Mouse (Mus musculus) liver, postnatal 0 days (tissue): ENCODE measurements around the gene Kbtbd3. TPM values are rescaled to one million over a fixed set of nuclear protein-coding genes. Genes with fewer than 3 reads are reported as not detected.

Experiments used
- ATAC-seq: fragments of 200-750 bp; cut with Nextera tagmentation; 2 replicates; pipeline ENCODE4 v1.8.0; 2017; ENCODE audit warnings: mild to moderate bottlenecking, moderate library complexity
- DNase-seq: peaks from one replicate; pipeline ENCODE4 v3.0.0-alpha.2; 2016
- H3K27ac ChIP-seq: fragments of 300-500 bp; sonication (generic); 2 replicates; pipeline ENCODE4 v1.5.1; 2014; ENCODE audit warnings: antibody characterized with exemption, moderate library complexity, mild to moderate bottlenecking, low read depth
- H3K27me3 ChIP-seq: fragments of 300-500 bp; sonication (generic); 2 replicates; pipeline ENCODE4 v1.6.1; 2014; ENCODE audit warnings: low read length, control low read depth, mixed read lengths; ENCODE audit not compliant: insufficient read depth
- H3K36me3 ChIP-seq: fragments of 300-500 bp; sonication (generic); replicated peaks from 2 replicates; pipeline ENCODE4 v1.6.1; 2014; ENCODE audit warnings: mild to moderate bottlenecking, control low read depth, low read length, moderate library complexity, mixed read lengths; ENCODE audit not compliant: insufficient read depth
- H3K4me1 ChIP-seq: fragments of 300-500 bp; sonication (generic); 2 replicates; pipeline ENCODE4 v1.6.1; 2014; ENCODE audit warnings: antibody characterized with exemption, mild to moderate bottlenecking, control low read depth; ENCODE audit not compliant: insufficient read depth
- H3K4me2 ChIP-seq: fragments of 300-500 bp; sonication (generic); 2 replicates; pipeline ENCODE4 v1.6.1; 2014; ENCODE audit warnings: low read depth, mild to moderate bottlenecking, low read length, moderate library complexity, mixed read lengths
- H3K4me3 ChIP-seq: fragments of 300-500 bp; sonication (generic); 2 replicates; pipeline ENCODE4 v1.5.1; 2014; ENCODE audit warnings: low read depth, low read length
- H3K9ac ChIP-seq: fragments of 300-500 bp; sonication (generic); replicated peaks from 2 replicates; pipeline ENCODE4 v1.6.1; 2014; ENCODE audit warnings: mild to moderate bottlenecking, moderate library complexity
- H3K9me3 ChIP-seq: fragments of 300-500 bp; sonication (generic); 2 replicates; pipeline ENCODE4 v1.6.1; 2016; ENCODE audit warnings: mild to moderate bottlenecking, control low read depth, low read length, mixed read lengths
- CTCF ChIP-seq: sonication (generic); IDR thresholded peaks from 2 replicates; pipeline ENCODE4 v1.5.1; 2016; ENCODE audit warnings: antibody characterized with exemption, low read depth
- EP300 ChIP-seq: IDR thresholded peaks from 2 replicates; pipeline ENCODE4 v1.6.1; 2016; ENCODE audit warnings: antibody characterized with exemption, low read depth, mild to moderate bottlenecking
- WGBS: fragments of 180-500 bp; shearing (Covaris S2); extraction: QIAGEN DNeasy Blood & Tissue Kit; methylation state at CpG from one replicate; pipeline ENCODE4 v1.1.7; 2014; ENCODE audit not compliant: insufficient replicate concordance; 5-methylcytosine and 5-hydroxymethylcytosine counted together
- microRNA-seq: library from miRNA; unstranded; fragments of <30 nt; microRNA quantifications from one replicate; pipeline ENCODE4, GENCODE M21; 2016
- polyA plus RNA-seq: library from polyadenylated mRNA; unstranded; fragments of >200 nt; fragmentation: Nextera tagmentation; extraction: Ambion mirVana; gene quantifications from 2 replicates; pipeline ENCODE4 v1.2.1, GENCODE M21; 2015

Gene Kbtbd3
- polyA plus RNA-seq, 1 experiment from 2014 or later = 3.3 TPM

DNA sequence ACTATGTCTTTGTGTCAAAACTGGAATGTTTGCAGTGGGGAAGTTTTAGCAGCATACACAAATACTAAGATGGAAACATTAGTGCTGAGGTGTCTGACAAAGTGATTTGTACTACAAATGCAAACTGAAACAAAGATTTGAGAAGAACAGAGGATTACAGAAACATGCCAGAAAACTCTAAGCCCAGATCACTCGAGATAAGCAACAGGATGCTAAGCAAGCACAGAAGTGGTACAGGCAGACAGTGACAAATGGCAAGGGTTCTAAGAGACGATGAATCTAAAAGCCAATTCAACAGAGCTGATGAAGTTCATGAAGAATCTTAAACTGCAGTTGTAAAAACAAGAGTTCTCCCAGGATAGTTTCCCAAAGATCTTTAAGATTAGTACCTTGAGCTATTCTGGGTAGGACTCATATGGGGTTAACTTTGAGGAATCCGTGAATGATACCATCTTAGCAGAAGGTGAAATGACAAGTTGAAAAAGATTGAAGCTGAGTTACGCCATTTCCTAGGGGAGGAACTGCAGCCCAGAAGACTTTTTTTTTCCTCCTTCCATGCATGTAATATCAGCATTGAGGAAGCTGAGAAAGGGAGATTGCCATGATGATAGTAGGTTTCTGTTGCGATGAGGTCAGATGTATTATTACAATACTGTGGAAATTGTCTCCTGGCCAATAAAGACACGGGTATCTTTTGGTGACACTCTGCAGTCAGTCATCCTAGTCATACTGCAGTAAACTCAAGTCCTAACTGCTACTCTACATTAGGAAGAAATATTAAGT, 9.5 kb downstream of the Kbtbd3 start:
- TF ChIP-seq CTCF = no peak
- 66% methylated on average over 6 of the region's 6 CpGs for WGBS
- Histone ChIP-seq H3K27ac (no peak overlapping the region), H3K4me1 (no peaks in the 10 kb centered on the region), H3K4me3 (no peak overlapping the region), H3K9me3 (no peaks in the 10 kb centered on the region), H3K9ac (no peak overlapping the region), H3K36me3 (no peaks in the 10 kb centered on the region; the same call in 1 of the 2 replicates), H3K4me2 (no peak overlapping the region), H3K27me3 (no peaks in the 10 kb centered on the region)
- no peak for ATAC-seq
- no peak for DNase-seq

- no peaks in the 10 kb centered on the region for H3K27me3 ChIP-seq
- DNase-seq = no peak
- no peak overlapping the region for H3K4me3 ChIP-seq
- H3K4me2 ChIP-seq = no peak overlapping the region
- no peaks in the 10 kb centered on the region for H3K9me3 ChIP-seq
- no peak for ATAC-seq
- TF ChIP-seq EP300 (no peak), CTCF (no peak)
- no peaks in the 10 kb centered on the region for H3K4me1 ChIP-seq
- H3K9ac ChIP-seq = no peak overlapping the region
- WGBS = 76% methylated on average over 1 of the region's 1 CpGs
- H3K27ac ChIP-seq = no peak overlapping the region
- H3K36me3 ChIP-seq = no peaks in the 10 kb centered on the region
These were observed 43.5 kb downstream of the Kbtbd3 start for GRCm38 (mm10) chr9:4353163-4353562.

- Histone ChIP-seq H3K4me3 (peak within 1 kb of the TSS; percentile 82), H3K4me2 (peak within 1 kb of the TSS; percentile 90), H3K4me1 (peaks cover 11% of the 10 kb centered on the region), H3K36me3 (no peaks in the 10 kb centered on the region), H3K9me3 (no peaks in the 10 kb centered on the region), H3K27me3 (no peaks in the 10 kb centered on the region), H3K27ac (peak within 1 kb of the TSS; percentile 74), H3K9ac (peak within 1 kb of the TSS; percentile 53)
- ATAC-seq (peak; percentile 100), DNase-seq (peak; percentile 93)
- 3% methylated on average over 31 of the region's 31 CpGs for WGBS
- no peak for TF ChIP-seq CTCF
- no peak for TF ChIP-seq EP300
These were observed 66.4 kb downstream of the Kbtbd3 start, which contains the start of gene Msantd4 for GRCm38 (mm10) chr9:4375828-4376639. TSS of gene Msantd4 (plus strand) at chr9:4376562.

DNA sequence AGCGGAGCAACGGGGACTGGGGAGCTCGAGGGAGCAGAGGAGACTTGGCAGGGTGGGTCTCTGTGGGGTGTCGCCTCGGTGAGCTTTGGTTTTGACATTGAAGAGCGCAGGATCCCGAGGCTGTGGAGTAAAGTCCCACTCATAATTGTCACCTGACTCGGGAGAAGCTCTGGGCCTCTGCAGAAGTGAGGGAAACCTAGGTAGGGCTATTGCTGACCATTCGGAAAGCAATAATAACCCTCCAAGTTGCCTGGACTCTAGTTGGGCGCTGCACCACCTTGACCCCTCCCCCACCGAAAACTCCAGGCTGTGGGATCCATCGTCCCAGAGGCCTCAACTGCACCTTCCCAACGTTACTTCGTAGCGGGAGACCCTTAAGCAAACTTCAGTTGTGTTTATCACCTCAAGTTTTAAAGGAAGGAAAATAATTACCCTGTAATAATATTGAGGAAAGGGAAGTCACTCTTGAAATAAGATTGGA, 67.0 kb downstream of the Kbtbd3 start:
- Histone ChIP-seq H3K27me3 (no peaks in the 10 kb centered on the region), H3K4me3 (peak overlapping the region; percentile 82), H3K4me1 (peaks cover 11% of the 10 kb centered on the region), H3K9ac (peak overlapping the region; percentile 53), H3K27ac (peak overlapping the region; percentile 31), H3K9me3 (no peaks in the 10 kb centered on the region), H3K36me3 (no peaks in the 10 kb centered on the region), H3K4me2 (peak overlapping the region; percentile 90)
- ATAC-seq (peak; percentile 50), DNase-seq (no peak)
- TF ChIP-seq CTCF (no peak), EP300 (no peak)
- WGBS = under 1% methylated on average over 15 of the region's 15 CpGs

Small RNAs within 50 kb of the gene (microRNA-seq; reads per million reads assigned to microRNA genes)
- gene Gm22195 = not detected
- not detected for gene Gm23992

Other genes starting within 250 kb of the Kbtbd3 start
- gene Aasdhppt, start 362 bp upstream of the Kbtbd3 start, polyA plus RNA-seq = 22.8 and 23.6 TPM in 2 replicates
- gene Msantd4, start 66.7 kb downstream of the Kbtbd3 start, polyA plus RNA-seq = 11.0 and 12.3 TPM in 2 replicates